Mouse (Mus musculus) gastrocnemius, postnatal 14 days (tissue): ENCODE results near the gene Psme1. TPM values are rescaled to one million over a fixed set of nuclear protein-coding genes. Genes with fewer than 3 reads are reported as not detected.

Source experiments
- DNase-seq: peaks from one replicate; pipeline ENCODE4 v3.0.0; 2021; ENCODE audit warnings: mixed read lengths
- intact Hi-C: fragments of 180-260 bp; cut with DNase I; formaldehyde crosslinking; loops from one replicate; pipeline ENCODE4 v1.15.1; 2025; ENCODE audit warnings: low total_unique reads
- total RNA-seq, 2 experiments: library from RNA; stranded (reverse); gene quantifications; 2 replicates each; pipeline ENCODE4 v1.2.3; 2021

Psme1 gene
- total RNA-seq, 2 experiments from 2014 or later: 48.3 to 49.7 TPM

- DNase-seq: no peak
- intact Hi-C loops: no loop called here
Measured at GRCm38 (mm10) chr14:55563249-55563648, 14.7 kb upstream of the Psme1 start.

DNA sequence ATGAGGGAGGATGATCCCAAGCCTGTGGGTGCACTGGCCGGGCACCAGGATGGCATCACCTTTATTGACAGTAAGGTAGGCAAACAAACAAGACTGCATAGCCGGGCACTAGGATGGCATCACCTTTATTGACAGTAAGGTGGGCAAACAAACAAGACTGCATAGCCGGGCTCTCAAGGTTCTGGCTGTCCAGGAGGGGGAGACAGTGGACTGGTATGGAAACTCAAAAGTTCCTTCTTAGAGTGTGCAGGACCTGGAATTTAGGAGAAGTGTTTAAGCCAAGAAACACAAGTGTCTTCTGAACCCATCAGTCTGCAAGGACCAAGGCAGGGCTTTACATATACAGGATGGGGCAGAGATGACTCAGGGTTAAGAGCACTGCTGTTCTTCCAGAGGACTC, 12.2 kb upstream of the Psme1 start:
- DNase-seq: no peak
- intact Hi-C loops: no loop called here

- intact Hi-C loops: no loop called here
- no peak for DNase-seq
Measured at GRCm38 (mm10) chr14:55567496-55567895, 10.4 kb upstream of the Psme1 start.

- intact Hi-C loops: no loop called here
- DNase-seq: no peak
Measured at GRCm38 (mm10) chr14:55570588-55570987, 7.3 kb upstream of the Psme1 start.

DNA sequence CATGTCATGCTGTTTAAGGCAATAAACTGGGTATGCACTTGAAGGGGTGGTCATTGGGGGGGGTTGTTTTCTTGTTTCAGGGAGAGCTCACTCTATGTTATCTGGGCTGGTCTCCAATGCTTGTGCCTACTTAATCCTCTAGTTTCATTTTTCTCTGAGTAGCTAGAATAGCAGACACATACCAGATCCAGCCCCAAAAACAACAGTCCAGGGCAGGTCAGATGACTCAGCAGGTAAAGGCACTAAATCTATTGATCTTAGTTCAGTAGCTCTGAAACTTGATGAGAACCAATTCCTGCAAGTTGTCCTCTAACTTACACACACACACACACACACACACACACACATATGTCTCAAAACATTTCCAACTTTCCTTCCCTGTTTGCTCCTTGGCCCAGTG, 6.2 kb upstream of the Psme1 start:
- DNase-seq: no peak
- intact Hi-C loops: no loop called here

DNA sequence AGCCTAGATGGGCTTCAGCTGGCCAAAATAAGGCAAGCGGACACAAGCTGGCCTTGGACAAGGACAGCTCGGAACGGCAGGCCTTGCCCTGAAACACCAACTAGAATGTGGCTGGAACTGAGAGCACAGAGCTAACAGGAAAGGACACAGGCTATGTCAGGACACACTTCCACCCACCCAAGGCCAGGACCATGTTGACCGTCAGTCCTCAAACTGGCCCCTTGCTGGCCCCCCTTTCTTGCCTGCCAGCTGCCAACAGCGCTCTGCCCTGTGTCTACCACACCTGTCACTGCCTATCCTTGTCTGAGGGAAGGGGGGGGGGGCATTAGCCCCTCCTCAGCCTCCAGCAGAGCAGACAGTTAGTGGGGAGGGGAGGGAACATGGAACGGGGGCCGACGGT, 2.6 kb upstream of the Psme1 start, which contains the start of gene Fitm1:
TSS of gene Fitm1 (plus strand) at position 316 of the 400 bp plus-strand sequence.
- intact Hi-C loops: no loop called here
- DNase-seq: peak; percentile 79

DNA sequence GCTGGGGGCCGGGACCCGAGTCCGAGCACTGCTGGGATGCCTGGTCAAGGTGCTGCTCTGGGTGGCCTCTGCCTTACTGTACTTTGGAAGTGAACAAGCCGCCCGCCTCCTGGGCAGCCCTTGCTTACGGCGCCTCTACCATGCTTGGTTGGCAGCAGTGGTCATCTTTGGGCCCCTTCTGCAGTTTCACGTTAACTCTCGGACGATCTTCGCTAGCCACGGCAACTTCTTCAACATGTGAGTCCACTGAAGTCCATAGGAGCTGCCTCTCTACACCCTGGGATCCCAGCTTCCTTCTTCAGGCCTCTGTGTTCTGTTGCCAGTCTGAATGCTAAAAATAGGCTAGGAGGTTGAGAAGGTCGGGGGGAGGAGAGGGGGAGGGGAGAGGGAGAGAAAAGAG, 2.2 kb upstream of the Psme1 start:
- DNase-seq: peak; percentile 27
- intact Hi-C loops: no loop called here

- intact Hi-C loops: no loop called here
- peak; percentile 58 for DNase-seq
Measured at GRCm38 (mm10) chr14:55576376-55576775, 1.5 kb upstream of the Psme1 start.

GRCm38 (mm10) chr14:55578668-55579269, 846 bp downstream of the Psme1 start:
- intact Hi-C loops: no loop called here
- DNase-seq: peak; percentile 68

GRCm38 (mm10) chr14:55579511-55580496, 1.9 kb downstream of the Psme1 start:
- DNase-seq: no peak
- intact Hi-C loops: no loop called here

DNA sequence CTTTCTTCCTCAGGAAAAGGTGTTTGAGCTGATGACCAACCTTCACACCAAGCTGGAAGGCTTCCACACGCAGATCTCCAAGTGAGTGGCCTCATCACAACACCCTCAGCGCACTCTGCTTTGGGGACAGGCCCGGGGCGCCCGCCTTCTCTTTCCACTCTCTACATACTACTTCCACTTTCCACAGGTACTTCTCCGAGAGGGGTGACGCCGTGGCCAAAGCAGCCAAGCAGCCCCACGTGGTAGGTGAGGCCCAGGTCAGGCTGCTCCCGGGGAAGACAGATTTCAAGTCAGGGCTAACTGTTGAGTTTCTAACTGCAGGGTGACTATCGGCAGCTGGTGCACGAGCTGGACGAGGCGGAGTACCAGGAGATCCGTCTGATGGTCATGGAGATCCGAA, 2.8 kb downstream of the Psme1 start:
- intact Hi-C loops: no loop called here
- no peak for DNase-seq

- intact Hi-C loops: no loop called here
- DNase-seq: no peak
Measured at GRCm38 (mm10) chr14:55581981-55582681, 4.2 kb downstream of the Psme1 start.

DNA sequence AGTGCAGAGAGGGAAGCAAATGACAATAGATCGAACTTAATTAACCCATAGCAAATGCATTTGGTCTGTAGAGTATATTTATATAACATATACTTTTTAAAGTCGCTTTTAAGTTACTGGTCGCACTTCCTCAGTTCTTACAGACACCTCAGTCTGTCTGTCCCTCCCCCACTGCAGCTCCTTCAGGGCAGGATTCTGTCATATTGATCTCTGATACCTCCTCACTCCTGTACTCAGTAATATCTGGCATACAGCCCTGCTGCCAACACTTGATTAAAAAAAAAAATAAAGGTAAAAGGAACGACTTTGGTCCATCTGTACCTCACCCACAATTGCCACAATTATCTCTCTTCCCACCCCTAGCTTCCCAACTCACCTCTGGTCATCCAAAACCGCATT, 6.4 kb downstream of the Psme1 start:
- no peak for DNase-seq
- intact Hi-C loops: no loop called here

- intact Hi-C loops: no loop called here
- peak; percentile 85 for DNase-seq
Measured at GRCm38 (mm10) chr14:55584702-55585565, 7.0 kb downstream of the Psme1 start, which contains the start of gene Emc9. Gene Emc9, minus strand, starts transcription at chr14:55585302.

DNA sequence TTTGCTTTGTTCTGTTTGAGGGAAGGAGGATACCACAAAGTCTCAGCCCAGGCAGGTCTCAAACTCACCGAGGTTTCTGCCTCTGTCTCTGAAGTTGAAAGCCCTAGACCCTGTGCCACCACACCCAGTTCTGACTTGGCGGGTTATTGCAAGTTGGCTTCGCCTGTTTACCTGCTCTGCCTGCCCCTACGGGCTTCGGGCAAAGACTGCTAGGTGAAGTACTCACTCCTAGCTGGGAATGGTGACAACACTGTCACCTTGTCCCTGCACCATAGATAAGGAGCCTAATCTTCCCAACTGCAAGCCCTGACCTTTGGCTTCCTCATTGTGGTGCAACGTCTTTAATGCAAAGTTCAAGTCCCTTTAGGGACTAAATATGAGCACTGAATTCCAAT, 7.6 kb downstream of the Psme1 start:
- no peak for DNase-seq
- intact Hi-C loops: no loop called here

- no peak for DNase-seq
- intact Hi-C loops: no loop called here
Measured at GRCm38 (mm10) chr14:55586149-55586548, 8.2 kb downstream of the Psme1 start.

- no peak for DNase-seq
- intact Hi-C loops: no loop called here
Measured at GRCm38 (mm10) chr14:55589271-55589670, 11.3 kb downstream of the Psme1 start.

- intact Hi-C loops: no loop called here
- no peak for DNase-seq
Measured at GRCm38 (mm10) chr14:55589771-55590448, 12.0 kb downstream of the Psme1 start.
